Mouse (Mus musculus): ENCODE measurements around the gene Foxa1.

DNA sequence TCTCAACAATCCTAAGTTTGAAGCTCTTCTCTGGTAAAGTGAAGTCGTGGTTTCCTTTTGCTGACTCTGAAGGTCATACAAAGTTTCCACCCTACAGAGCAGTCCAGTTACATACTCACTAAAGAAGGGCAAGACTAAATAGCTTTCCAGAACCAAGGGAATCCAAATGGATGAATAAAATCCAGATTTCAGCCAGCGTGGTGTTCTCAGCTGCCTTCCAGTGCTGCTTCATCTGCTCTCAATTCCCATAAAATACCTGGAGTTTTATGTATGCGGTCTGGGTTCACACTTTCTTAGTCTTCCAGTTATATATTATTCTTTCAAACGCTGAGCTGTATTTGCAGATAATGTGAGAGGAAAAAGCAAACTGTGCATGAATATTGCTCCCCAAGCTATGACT is 35.6 kb downstream of the Foxa1 start:
- no peak for TF ChIP-seq POLR2A (IDR thresholded peaks at IDR 0.05; ENCODE audit: borderline replicate concordance, extremely low read depth, insufficient read depth, insufficient read length, poor library complexity, severe bottlenecking)
- TF ChIP-seq CTCF (IDR thresholded peaks at IDR 0.05; ENCODE audit: borderline replicate concordance, extremely low read depth, insufficient read depth, insufficient read length), result no peak

Data from brain, embryonic 14.5 days (tissue).